Mouse (Mus musculus) heart, adult 2 months (tissue): Measurements from ENCODE around the gene Ap4e1. TPM values are rescaled to one million over a fixed set of nuclear protein-coding genes. Genes with fewer than 3 reads are reported as not detected.
"Not testable (repeated sequence)": the region's sequence is repeated elsewhere in the genome, so short reads cannot be mapped to it uniquely, and the experiment has no call there.

Experiments
- DNase-seq, 2 experiments: peaks; one replicate each; pipeline ENCODE4 v3.0.0; 2021
- H3K27ac ChIP-seq: fragments of 200-600 bp; 2 replicates; pipeline ENCODE4 v1.8.1; 2022
- H3K27me3 ChIP-seq: fragments of 200-500 bp; 2 replicates; pipeline ENCODE4 v1.6.1; 2012; ENCODE audit warnings: mild to moderate bottlenecking, low read length, inconsistent platforms, mixed read lengths; ENCODE audit not compliant: control insufficient read depth, insufficient read depth
- H3K36me3 ChIP-seq: fragments of 200-500 bp; 2 replicates; pipeline ENCODE4 v1.6.1; 2012; ENCODE audit warnings: low read length, inconsistent platforms; ENCODE audit not compliant: control insufficient read depth, insufficient read depth
- H3K4me1 ChIP-seq: fragments of 200-500 bp; 2 replicates; pipeline ENCODE4 v1.6.1; 2011; ENCODE audit warnings: low read length; ENCODE audit not compliant: control insufficient read depth, insufficient read depth
- H3K4me3 ChIP-seq: fragments of 200-600 bp; 2 replicates; pipeline ENCODE4 v1.8.1; 2022
- H3K79me2 ChIP-seq: fragments of 200-500 bp; replicated peaks from 2 replicates; pipeline ENCODE4 v1.6.1; 2012; ENCODE audit warnings: mild to moderate bottlenecking, inconsistent platforms, low read length, moderate library complexity, mixed read lengths; ENCODE audit not compliant: control insufficient read depth, insufficient read depth
- H3K9ac ChIP-seq: fragments of 200-500 bp; 2 replicates; pipeline ENCODE4 v1.6.1; 2012; ENCODE audit warnings: low read depth, mild to moderate bottlenecking, control low read depth, inconsistent platforms, low read length, mixed read lengths
- CTCF ChIP-seq: fragments of 200-600 bp; IDR thresholded peaks from 2 replicates; pipeline ENCODE4 v1.8.1; 2022; ENCODE audit warnings: antibody characterized with exemption, mild to moderate bottlenecking, moderate library complexity
- EP300 ChIP-seq: fragments of 200-500 bp; IDR thresholded peaks from 2 replicates; pipeline ENCODE4 v1.6.1; 2011; ENCODE audit warnings: low read depth, low read length, control low read depth; ENCODE audit not compliant: insufficient read depth
- POLR2A ChIP-seq: fragments of 200-500 bp; IDR thresholded peaks from 2 replicates; pipeline ENCODE4 v1.6.1; 2011; ENCODE audit warnings: mild to moderate bottlenecking, low read depth, low read length, control low read depth; ENCODE audit not compliant: insufficient read depth
- WGBS: fragments of 180-500 bp; shearing (Covaris S2); methylation state at CpG from one replicate; pipeline ENCODE4 v1.1.7; 2018; 5-methylcytosine and 5-hydroxymethylcytosine counted together
- intact Hi-C: fragments of 180-260 bp; cut with DNase I; formaldehyde crosslinking; loops from one replicate; pipeline ENCODE4 v1.15.1; 2025
- microRNA-seq, 2 experiments: library from miRNA; unstranded; fragments of <30 nt; microRNA quantifications; one replicate each; pipeline ENCODE4 v1.2.0; 2021
- polyA plus RNA-seq: library from polyadenylated mRNA; depleted of rRNA; stranded (reverse); fragments of >200 nt; gene quantifications from 2 replicates; pipeline ENCODE4 v1.2.3, GENCODE M21; 2012; rRNA removed
- total RNA-seq, 2 experiments: library from RNA; stranded (reverse); gene quantifications; 2 replicates each; pipeline ENCODE4 v1.2.3; 2021

Ap4e1 gene
- total and polyA plus RNA-seq, 3 experiments, result 1.9 to 6.2 (median 5.6) TPM

GRCm38 (mm10) chr2:127079881-127080590, 71.5 kb downstream of the Ap4e1 start:
- Histone ChIP-seq H3K27me3 (no peaks in the 10 kb centered on the region), H3K36me3 (no peaks in the 10 kb centered on the region), H3K27ac (peak overlapping the region; percentile 4; the same call in 1 of the 2 replicates), H3K4me3 (no peak overlapping the region), H3K9ac (no peak overlapping the region), H3K4me1 (no peaks in the 10 kb centered on the region), H3K79me2 (no peaks in the 10 kb centered on the region)
- no peak for TF ChIP-seq EP300
- TF ChIP-seq POLR2A, result no peak
- TF ChIP-seq CTCF, result no peak
- 88% methylated on average over 11 of the region's 11 CpGs for WGBS
- DNase-seq, result peak in 1 of 2 experiments; percentile 25
- intact Hi-C loops, result no loop called here

- no peak overlapping the region for H3K4me3 ChIP-seq
- H3K4me1 ChIP-seq, result no peaks in the 10 kb centered on the region
- H3K27ac ChIP-seq, result peak overlapping the region; percentile 4; the same call in 1 of the 2 replicates
- no peak overlapping the region for H3K9ac ChIP-seq
- H3K79me2 ChIP-seq, result no peaks in the 10 kb centered on the region
- no peak for TF ChIP-seq CTCF
- TF ChIP-seq POLR2A, result no peak
- no peak for TF ChIP-seq EP300
- no peak for DNase-seq
- H3K36me3 ChIP-seq, result no peaks in the 10 kb centered on the region
- intact Hi-C loops, result no loop called here
- 81% methylated on average over 11 of the region's 11 CpGs for WGBS
- no peaks in the 10 kb centered on the region for H3K27me3 ChIP-seq
These were observed 72.2 kb downstream of the Ap4e1 start for GRCm38 (mm10) chr2:127080591-127081218.

GRCm38 (mm10) chr2:127086235-127086634, 77.7 kb downstream of the Ap4e1 start:
- no peak overlapping the region for H3K27ac ChIP-seq
- no peak overlapping the region for H3K9ac ChIP-seq
- H3K36me3 ChIP-seq, result no peaks in the 10 kb centered on the region
- 79% methylated on average over 5 of the region's 5 CpGs for WGBS
- intact Hi-C loops, result no loop called here
- DNase-seq, result no peak
- TF ChIP-seq EP300, result no peak
- TF ChIP-seq CTCF, result no peak
- H3K4me3 ChIP-seq, result no peak overlapping the region
- no peaks in the 10 kb centered on the region for H3K4me1 ChIP-seq
- no peaks in the 10 kb centered on the region for H3K79me2 ChIP-seq
- H3K27me3 ChIP-seq, result no peaks in the 10 kb centered on the region

GRCm38 (mm10) chr2:127090151-127090550, 81.6 kb downstream of the Ap4e1 start:
- H3K79me2 ChIP-seq, H3K4me3 ChIP-seq, DNase-seq, H3K27me3 ChIP-seq, H3K36me3 ChIP-seq, H3K9ac ChIP-seq, H3K27ac ChIP-seq, H3K4me1 ChIP-seq, intact Hi-C loops: not testable (repeated sequence)

GRCm38 (mm10) chr2:127092000-127092399, 83.5 kb downstream of the Ap4e1 start:
- H3K4me3 ChIP-seq, result no peak overlapping the region
- TF ChIP-seq EP300, result no peak
- TF ChIP-seq POLR2A, result no peak
- no peak for TF ChIP-seq CTCF
- no peaks in the 10 kb centered on the region for H3K4me1 ChIP-seq
- H3K27ac ChIP-seq, result no peak overlapping the region
- intact Hi-C loops, result no loop called here
- H3K36me3 ChIP-seq, result no peaks in the 10 kb centered on the region; the same call in 1 of the 2 replicates
- H3K9ac ChIP-seq, result no peak overlapping the region
- H3K27me3 ChIP-seq, result no peaks in the 10 kb centered on the region
- 60% methylated on average over 8 of the region's 8 CpGs for WGBS
- no peak for DNase-seq
- no peaks in the 10 kb centered on the region for H3K79me2 ChIP-seq

GRCm38 (mm10) chr2:127108986-127109385, 100.5 kb downstream of the Ap4e1 start:
- Histone ChIP-seq H3K9ac (no peak overlapping the region), H3K27me3 (no peaks in the 10 kb centered on the region), H3K4me1 (no peaks in the 10 kb centered on the region), H3K79me2 (no peaks in the 10 kb centered on the region), H3K4me3 (no peak overlapping the region), H3K27ac (no peak overlapping the region), H3K36me3 (no peaks in the 10 kb centered on the region)
- 84% methylated on average over 4 of the region's 4 CpGs for WGBS
- TF ChIP-seq EP300, result no peak
- no peak for TF ChIP-seq POLR2A
- TF ChIP-seq CTCF, result no peak
- no peak for DNase-seq
- intact Hi-C loops, result loop anchor here (5.0 kb wide), 2 partner anchors 38 to 93 kb away; no protein-coding TSS in a partner anchor

Small RNA genes lying within 50 kb of the gene (microRNA-seq; reads per million reads assigned to microRNA genes)
- gene Gm24081, result 0 reads per million in 2 experiments

Other genes starting within 250 kb of the Ap4e1 start
- gene Usp50, start 225.2 kb upstream of the Ap4e1 start, total RNA-seq, result not detected
- 1.1 and 1.5 TPM in 2 replicates for gene Usp50, start 225.2 kb upstream of the Ap4e1 start, polyA plus RNA-seq
- 10 to 100 TPM; 24.4 to 26.7 TPM for gene Trpm7, start 132.5 kb upstream of the Ap4e1 start, total RNA-seq
- 7.5 and 16.2 TPM in 2 replicates for gene Trpm7, start 132.5 kb upstream of the Ap4e1 start, polyA plus RNA-seq
- 10 to 100 TPM; 51.5 to 56.4 TPM for gene Sppl2a, start 75.5 kb upstream of the Ap4e1 start, total RNA-seq
- 17.4 and 37.5 TPM in 2 replicates for gene Sppl2a, start 75.5 kb upstream of the Ap4e1 start, polyA plus RNA-seq
- gene Blvra, start 61.9 kb downstream of the Ap4e1 start, total RNA-seq, result 10 to 100 TPM; 16.3 to 20.0 TPM
- 9.0 and 15.9 TPM in 2 replicates for gene Blvra, start 61.9 kb downstream of the Ap4e1 start, polyA plus RNA-seq
- 1 to 10 TPM in 1 of 2 experiments, under 1 TPM in 1; 0.64 to 1.4 TPM for gene Ncaph, start 125.2 kb downstream of the Ap4e1 start, total RNA-seq
- 0.41 and 0.44 TPM in 2 replicates for gene Ncaph, start 125.2 kb downstream of the Ap4e1 start, polyA plus RNA-seq
- gene Itpripl1, start 134.7 kb downstream of the Ap4e1 start, total RNA-seq, result 10 to 100 TPM; 14.4 to 17.6 TPM
- gene Itpripl1, start 134.7 kb downstream of the Ap4e1 start, polyA plus RNA-seq, result 7.9 and 11.5 TPM in 2 replicates
- gene 1810024B03Rik, start 199.6 kb downstream of the Ap4e1 start, total RNA-seq, result under 1 TPM; 0.36 to 0.60 TPM
- gene 1810024B03Rik, start 199.6 kb downstream of the Ap4e1 start, polyA plus RNA-seq, result 0.94 TPM in 2 replicates
- gene Snrnp200, start 199.7 kb downstream of the Ap4e1 start, total RNA-seq, result 10 to 100 TPM; 59.3 to 69.5 TPM
- gene Snrnp200, start 199.7 kb downstream of the Ap4e1 start, polyA plus RNA-seq, result 34.0 and 58.7 TPM in 2 replicates
- 10 to 100 TPM; 56.3 to 60.8 TPM for gene Ciao1, start 239.1 kb downstream of the Ap4e1 start, total RNA-seq
- gene Ciao1, start 239.1 kb downstream of the Ap4e1 start, polyA plus RNA-seq, result 59.1 and 74.2 TPM in 2 replicates
- gene Tmem127, start 239.2 kb downstream of the Ap4e1 start, total RNA-seq, result 10 to 100 TPM; 24.8 to 27.4 TPM
- 45.6 and 64.8 TPM in 2 replicates for gene Tmem127, start 239.2 kb downstream of the Ap4e1 start, polyA plus RNA-seq